Mouse (Mus musculus): ENCODE measurements around the gene Mpzl1.

- TF ChIP-seq CTCF (IDR thresholded peaks at IDR 0.05; ENCODE audit: extremely low read depth, insufficient read depth, low read length) = no peak
- no peak for TF ChIP-seq POLR2A (IDR thresholded peaks at IDR 0.05; ENCODE audit: extremely low read depth, insufficient read depth, low read length)
These were observed 18.2 kb upstream of the Mpzl1 start for GRCm38 (mm10) chr1:165652507-165652906.
